Mouse (Mus musculus): ENCODE results near the gene Sap30.
"Not testable (repeated sequence)": the region's sequence is repeated elsewhere in the genome, so short reads cannot be mapped to it uniquely, and the experiment has no call there.

The Sap30 gene

GRCm38 (mm10) chr8:57487441-57488155, at the start of gene Sap30:
TSS of gene Sap30 (minus strand) at chr8:57487860.
- DNase-seq (ENCODE audit: low read depth, low spot score): peak; percentile 98

DNA sequence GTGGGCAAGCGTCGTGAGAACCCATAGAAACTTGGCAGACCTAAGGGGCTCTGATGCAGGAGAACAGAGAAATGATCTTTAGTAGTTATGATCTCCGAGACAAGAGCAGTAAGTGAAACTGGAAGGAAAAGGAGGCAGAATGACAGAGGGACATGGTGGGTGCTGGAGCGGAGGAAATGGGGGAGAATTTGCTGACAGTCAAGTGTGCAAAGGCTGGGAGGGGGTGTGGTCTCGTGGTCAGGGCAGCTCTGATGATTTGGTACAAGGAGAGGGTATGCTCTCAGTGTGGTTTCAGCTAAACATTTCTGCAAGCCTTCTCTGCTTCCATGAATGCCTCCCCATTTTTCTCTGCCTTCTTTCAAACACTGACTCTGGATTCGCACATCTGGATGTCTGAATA, 48.5 kb upstream of the Sap30 start:
- no peak for DNase-seq (ENCODE audit: low read depth, low spot score)

DNA sequence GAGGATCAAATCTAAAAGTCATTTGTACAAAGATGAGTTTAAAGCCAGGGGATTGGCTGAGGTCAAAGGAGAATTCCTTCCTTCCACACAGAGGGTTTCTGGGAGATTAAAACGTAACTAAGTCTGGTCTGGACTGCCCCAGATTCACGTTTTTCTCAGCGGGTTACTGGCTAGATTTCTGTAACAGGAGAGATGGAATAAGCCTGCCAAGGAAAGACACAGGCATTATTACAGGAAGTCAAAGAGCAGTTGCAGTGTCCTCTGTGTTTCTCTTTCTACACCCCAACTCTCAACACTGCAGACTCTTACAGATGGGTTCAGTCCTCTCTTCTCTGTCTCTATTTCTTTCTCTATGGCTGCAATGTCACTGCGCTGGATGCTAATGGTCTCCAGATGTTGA, 46.8 kb upstream of the Sap30 start:
- DNase-seq (ENCODE audit: low read depth, low spot score): no peak

GRCm38 (mm10) chr8:57533106-57533505, 45.4 kb upstream of the Sap30 start:
- DNase-seq (ENCODE audit: low read depth, low spot score): no peak

- no peak for DNase-seq (ENCODE audit: low read depth, low spot score)
Measured at GRCm38 (mm10) chr8:57532223-57532622, 44.6 kb upstream of the Sap30 start.

DNA sequence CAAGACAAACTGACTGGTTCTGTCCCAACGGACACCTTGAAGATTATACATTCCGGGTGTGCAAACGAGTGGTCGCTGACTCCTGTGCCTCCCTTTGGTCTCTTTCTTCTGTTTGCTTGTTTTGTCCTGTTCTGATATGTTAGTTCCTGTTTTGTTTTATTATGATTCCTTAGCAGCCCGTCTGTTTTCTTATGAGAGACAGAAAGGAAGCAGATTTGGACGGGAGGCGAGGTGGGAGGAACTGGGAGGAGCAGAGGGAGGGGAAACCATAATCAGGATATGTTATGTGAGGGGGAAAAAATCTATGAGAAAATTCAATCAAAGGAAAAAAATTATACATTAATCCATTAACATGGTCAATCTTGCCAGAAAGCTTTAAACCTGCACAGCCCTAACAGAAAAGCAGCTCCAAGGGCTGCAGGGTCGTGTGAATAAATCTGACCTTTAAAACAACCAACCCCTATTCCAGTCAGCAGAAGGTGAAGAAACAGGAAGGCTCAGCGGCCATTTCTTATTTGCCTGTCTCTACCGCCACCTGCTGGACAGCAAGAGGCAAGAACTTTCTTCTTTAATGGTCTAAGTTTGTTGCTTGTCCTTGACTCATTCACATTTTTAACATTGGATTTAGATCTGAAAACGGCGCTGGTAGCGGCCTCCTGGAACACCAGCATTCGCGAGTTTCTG, 43.1 kb upstream of the Sap30 start:
- peak; percentile 87 for DNase-seq (ENCODE audit: low read depth, low spot score)

- DNase-seq (ENCODE audit: low read depth, low spot score): no peak
Measured at GRCm38 (mm10) chr8:57530238-57530637, 42.6 kb upstream of the Sap30 start.

DNA sequence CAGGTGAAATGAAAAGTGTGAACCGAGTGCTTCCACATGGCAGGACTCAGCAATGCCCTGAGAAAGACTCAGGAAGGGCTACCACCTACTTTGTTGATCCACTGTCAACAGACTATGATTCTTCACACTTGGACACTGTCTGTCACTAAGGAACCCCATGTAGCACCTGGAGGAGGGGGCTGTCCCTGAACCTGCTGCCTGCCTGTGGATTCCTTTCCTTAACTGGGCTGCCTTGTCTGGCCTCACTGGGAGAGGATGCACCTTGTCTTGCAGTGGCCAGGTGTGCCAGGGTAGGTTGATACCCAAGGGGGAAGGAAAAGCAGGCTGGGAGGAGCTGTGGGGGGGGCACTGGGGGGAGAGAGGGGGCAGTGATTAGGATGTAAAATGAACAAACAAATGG, 40.4 kb upstream of the Sap30 start:
- DNase-seq (ENCODE audit: low read depth, low spot score): no peak

DNA sequence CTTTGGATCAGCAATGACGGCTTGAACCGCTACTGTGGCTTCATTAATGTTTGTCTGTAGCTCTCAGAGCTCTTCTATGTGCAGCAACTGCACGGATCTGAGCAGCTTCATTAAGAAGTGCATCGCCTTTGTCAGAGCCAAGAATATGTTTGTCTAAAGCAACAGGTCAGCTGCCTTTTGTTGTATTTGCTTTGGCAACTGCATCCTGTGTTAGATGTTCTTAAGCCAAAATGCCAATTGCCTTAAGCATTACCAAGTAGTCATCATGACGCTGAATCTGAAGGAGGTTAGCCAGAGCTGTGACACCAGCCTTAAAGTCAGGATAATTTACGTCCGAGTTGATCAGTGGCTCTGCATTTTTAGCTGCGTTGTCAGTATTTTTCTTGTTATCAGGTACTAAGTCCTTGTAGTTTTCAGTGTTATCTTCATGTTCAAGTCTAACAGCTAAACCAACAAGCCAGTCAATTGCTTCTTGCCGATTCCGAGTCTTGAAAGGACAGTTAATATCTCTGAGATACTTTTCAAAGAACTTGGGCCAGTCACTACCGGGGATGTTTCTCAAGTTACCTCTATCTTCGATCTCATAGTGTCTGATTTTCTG, 32.6 kb upstream of the Sap30 start:
- DNase-seq (ENCODE audit: low read depth, low spot score): no peak

DNA sequence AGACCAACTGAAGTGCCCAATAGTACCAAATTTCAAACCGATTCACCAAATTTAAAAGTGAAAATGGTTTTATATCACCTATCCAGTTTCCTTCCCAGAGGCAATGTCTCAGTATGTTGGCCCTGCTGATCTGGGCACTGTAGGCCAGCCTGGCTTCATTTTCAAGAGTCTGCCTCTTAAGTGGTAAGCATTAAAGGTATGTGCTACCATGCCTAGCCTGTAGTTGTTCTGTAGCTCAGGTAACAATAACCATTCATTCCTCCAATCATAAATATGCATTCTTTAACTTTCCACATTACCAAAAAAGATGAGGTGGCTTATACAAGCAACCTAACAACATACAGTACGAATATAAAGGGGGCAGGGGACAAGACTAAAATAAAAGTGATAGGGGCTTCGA, 30.1 kb upstream of the Sap30 start:
- no peak for DNase-seq (ENCODE audit: low read depth, low spot score)

GRCm38 (mm10) chr8:57516685-57517084, 29.0 kb upstream of the Sap30 start:
- DNase-seq (ENCODE audit: low read depth, low spot score): not testable (repeated sequence)

DNA sequence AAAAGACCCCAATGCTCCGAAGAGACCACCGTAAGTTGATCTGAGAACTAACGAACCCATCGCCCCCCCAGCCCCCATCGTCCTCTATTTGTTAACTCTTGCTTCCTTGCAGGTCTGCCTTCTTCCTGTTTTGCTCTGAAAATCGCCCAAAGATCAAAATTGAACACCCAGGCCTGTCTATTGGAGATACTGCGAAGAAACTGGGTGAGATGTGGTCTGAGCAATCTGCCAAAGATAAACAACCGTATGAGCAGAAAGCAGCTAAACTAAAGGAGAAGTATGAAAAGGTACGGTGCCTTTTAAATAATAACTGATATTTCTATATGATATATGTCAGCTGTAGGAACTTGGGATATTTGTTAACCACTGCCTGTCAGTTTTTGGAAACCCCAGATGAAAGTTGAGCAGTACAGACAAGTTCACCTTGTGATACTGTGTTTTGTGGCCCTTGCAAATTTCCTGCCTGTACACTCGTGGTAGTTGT, 25.6 kb upstream of the Sap30 start:
- DNase-seq (ENCODE audit: low read depth, low spot score): not testable (repeated sequence)

DNA sequence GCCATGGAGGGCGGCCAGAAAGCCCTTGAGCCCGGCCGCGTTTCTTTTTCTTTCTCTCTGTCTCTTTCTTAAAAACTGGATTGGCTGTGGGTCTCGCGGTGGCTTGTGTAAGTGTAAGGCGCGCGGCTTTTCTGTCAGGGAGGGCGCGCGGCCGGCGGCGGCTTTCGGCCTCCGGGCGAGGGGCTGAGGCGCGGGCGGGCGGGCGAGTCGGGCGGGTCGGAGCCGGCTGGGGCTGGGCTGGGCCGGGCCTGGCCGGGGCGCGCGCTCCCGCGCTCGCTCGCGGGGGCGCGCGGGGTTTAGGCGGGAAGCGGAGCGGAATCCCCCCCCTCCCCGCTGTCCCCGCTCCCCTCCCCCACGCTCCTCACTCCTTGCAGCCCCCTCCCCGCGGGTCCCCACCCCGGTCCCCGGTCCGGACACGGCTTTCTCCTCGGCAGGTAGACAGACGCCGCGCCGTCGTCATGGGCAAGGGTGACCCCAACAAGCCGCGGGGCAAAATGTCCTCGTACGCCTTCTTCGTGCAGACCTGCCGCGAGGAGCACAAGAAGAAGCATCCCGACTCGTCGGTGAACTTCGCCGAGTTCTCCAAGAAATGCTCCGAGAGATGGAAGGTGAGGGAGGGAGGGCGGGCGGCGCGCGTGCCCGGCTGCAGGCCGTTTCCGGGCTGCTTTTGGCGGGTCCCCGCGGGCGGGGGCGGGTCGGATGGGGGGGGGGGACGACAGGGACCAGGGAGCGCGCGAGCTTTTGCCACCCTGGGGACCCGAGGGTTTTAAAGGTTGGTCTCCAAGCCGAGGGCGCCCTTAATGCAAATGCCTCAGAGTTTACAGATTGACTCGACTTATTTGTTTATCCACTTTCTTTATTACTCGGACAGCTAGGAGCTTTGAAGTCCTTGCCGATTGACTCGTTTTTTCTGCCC, 24.7 kb upstream of the Sap30 start:
- peak; percentile 67 for DNase-seq (ENCODE audit: low read depth, low spot score)

DNA sequence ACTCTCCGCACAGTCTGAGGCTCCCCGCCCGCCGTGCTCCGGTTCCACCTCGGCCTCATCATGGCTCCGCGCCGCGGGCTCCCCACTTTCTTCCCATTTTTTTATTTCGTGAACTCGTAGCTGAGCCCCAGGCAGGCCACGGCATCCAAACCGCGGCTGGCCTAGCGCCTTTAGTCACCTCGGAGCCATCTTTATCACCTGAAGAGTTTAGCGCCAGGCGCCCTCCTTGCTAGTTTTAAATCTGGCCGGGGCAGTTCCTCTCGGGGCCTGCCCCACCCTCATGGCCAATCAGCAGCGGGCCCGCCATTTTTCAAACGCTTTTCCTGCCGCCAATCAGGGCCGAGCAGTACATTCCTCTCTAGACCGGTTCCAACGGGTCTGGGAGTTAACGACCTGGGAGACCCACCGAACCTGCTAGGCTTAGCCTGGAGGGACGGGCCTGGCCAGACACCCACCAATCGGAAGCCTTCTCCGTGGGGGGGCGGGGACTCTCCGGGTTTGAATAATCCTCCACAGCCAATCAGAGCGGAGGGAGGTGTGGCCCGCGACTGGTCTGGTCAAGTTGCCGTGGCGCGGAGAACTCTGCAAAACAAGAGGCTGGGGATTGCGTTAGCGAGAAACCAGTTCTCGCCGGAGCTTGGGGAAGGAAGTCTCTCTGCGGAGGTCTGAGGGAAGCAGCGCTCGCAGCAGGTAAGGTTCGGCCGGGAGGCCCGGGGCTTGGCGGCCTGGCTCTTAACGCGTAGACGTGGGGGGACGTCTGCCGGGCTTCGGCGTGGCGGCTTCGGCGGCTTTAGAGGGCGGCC, 23.9 kb upstream of the Sap30 start, which contains the start of gene Hmgb2:
Hmgb2 (plus strand) TSS at position 592 of the 803 bp plus-strand sequence.
- peak; percentile 100 for DNase-seq (ENCODE audit: low read depth, low spot score)

DNA sequence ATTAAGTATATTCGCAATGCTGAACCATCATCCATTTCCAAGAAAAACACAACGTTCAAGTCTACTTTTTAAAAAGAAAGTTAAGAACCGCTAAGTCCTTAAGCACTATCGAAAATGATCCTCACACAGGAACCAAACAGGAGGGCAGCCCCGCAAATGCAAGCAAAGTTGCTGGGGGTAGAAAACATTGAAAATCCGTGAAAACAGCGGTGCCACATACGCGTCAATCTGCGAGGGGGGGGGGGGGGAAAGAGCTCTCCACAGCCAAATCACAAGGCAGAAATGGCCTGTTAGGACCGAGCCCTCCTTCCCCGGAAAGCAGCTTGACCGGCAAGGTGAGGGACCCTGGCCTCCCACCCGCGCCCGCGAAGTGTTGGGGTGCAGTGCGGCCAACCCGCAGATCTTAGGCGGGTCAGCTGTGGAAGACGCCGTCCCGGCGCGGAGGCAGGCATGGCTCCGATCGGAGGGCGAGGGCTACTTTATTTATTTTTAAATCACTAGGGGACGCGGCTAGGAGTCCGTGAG, 23.2 kb upstream of the Sap30 start:
- DNase-seq (ENCODE audit: low read depth, low spot score): no peak

GRCm38 (mm10) chr8:57508657-57509056, 21.0 kb upstream of the Sap30 start:
- DNase-seq (ENCODE audit: low read depth, low spot score): no peak

DNA sequence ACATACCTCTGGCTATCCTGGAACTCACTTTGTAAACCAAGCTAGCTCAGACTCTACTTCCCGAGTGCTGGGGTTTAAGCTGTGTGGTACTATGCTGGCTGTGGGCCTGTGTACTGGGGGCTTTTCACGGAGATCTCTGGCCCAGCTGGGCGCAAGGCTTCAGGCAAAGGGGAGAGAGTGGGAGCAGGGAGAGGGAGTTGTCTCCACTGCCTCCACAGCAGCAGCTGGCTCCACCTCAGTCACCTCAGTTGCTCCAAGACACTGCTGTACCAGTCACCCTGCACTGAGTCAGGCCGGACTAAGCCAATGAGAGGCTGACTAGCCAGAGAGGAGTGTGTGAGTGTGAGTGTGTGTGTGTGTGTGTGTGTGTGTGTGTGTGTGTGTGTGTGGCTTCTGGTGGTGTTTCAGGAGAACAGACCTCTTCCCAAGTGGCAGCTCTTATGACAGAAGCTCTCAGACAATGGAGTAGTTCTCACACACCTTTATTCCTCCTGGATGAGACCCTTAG, 19.9 kb upstream of the Sap30 start:
- DNase-seq (ENCODE audit: low read depth, low spot score): no peak

DNA sequence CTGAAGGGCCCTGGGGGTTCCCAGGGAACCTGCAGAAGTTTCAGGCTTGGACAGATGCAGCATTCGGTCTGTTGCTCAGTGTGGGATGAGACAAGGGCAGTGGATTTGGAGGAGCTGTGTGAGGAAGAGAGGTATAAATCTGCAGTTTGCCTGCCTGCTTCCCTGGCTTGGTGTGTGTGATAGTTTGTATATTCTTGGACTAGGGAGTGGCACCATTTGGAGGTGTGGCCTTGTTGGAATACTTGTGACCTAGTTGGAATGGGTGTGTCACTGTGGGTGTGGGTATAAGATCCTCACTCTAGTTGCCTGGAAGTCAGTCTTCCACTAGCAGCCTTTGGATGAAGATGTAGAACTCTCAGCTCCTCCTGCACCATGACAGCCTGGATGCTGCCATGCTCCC, 17.8 kb upstream of the Sap30 start:
- DNase-seq (ENCODE audit: low read depth, low spot score): not testable (repeated sequence)

DNA sequence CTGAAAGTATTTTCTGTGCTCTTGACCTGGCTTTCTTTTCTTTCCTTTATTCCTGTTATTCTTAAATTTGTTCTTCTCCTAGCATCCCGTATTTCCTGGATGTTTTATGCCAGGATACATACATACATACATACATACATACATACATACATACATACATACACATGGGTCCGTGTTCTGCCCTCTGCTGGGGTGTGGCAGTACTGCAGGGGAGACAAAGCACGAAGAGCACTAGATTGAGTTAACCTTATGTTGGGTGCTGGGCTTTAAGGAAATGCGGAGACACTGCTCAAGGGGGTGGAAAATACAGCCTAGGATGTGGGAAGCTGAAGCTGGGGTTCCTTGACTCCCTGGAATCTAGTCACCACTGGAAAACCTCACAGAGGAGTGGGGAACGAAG, 16.0 kb upstream of the Sap30 start:
- DNase-seq (ENCODE audit: low read depth, low spot score): peak; percentile 81

DNA sequence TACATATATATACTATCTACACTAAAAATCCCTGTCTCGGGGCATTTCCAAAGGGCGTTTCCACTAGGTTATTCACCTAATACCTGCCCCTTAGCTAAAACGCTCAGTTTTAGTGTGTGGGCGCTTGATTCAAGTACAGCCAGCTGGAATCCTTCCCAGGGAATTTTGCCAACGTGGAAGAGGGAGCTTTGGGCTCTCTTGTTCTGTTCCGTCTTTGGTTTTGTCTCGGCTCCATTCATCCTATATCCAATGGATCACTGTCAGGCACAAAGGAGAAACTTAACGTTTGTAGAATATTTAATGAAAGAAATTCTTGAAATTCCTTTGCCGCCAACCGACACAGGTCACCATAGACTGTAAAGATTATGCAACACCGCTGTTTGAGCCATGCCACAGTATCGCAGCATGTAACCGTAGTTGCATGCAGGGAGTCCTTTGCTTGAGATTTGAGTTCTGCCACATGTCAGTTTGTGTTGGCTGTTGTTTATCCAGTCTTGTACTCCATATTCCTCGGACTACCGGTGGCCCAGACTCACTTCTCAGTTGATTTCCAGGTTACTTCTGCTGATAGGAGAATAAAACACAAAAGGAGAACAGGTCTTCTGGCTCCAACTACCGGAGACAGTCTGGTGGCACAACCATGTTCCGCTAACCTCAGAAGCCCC, 11.3 kb upstream of the Sap30 start:
- DNase-seq (ENCODE audit: low read depth, low spot score): no peak

Data from mesoderm, embryonic 11.5 days (tissue).